Mouse (Mus musculus) right cerebral cortex, adult 2 months (tissue): ENCODE measurements at regions not wholly inside any gene's neighbourhood (a gene's known extent, or its start where the extent isn't known, plus 50 kb on each side); places are given as distances from the start of the nearest gene placed in this dataset.

ENCODE experiments used
- DNase-seq, 2 experiments: peaks; one replicate each; pipeline ENCODE4 v3.0.0; 2021 to 2022; ENCODE audit warnings: low spot score in 2 of 2

GRCm38 (mm10) chr1:193540486-193540885 is 170.4 kb upstream of the Camk1g start:
- DNase-seq, result no peak

- no peak for DNase-seq
Observed at GRCm38 (mm10) chr1:193539261-193539660, 169.2 kb upstream of the Camk1g start.

GRCm38 (mm10) chr1:193538425-193538824 is 168.3 kb upstream of the Camk1g start:
- DNase-seq, result no peak

- DNase-seq, result no peak
Observed at GRCm38 (mm10) chr1:193537616-193538015, 167.5 kb upstream of the Camk1g start.

GRCm38 (mm10) chr1:193536552-193536951 is 166.5 kb upstream of the Camk1g start:
- DNase-seq, result no peak

- no peak for DNase-seq
Observed at GRCm38 (mm10) chr1:193534449-193534848, 164.4 kb upstream of the Camk1g start.

GRCm38 (mm10) chr1:193526501-193526900 is 156.4 kb upstream of the Camk1g start:
- no peak for DNase-seq

- DNase-seq, result no peak
Observed at GRCm38 (mm10) chr1:193522007-193522406, 151.9 kb upstream of the Camk1g start.

GRCm38 (mm10) chr1:193518840-193519239 is 148.7 kb upstream of the Camk1g start:
- DNase-seq, result no peak

- no peak for DNase-seq
Observed at GRCm38 (mm10) chr1:193517968-193518367, 147.9 kb upstream of the Camk1g start.

GRCm38 (mm10) chr1:193517293-193517692 is 147.2 kb upstream of the Camk1g start:
- no peak for DNase-seq

GRCm38 (mm10) chr1:193516395-193516794 is 146.3 kb upstream of the Camk1g start:
- DNase-seq, result no peak

GRCm38 (mm10) chr1:193513929-193514710 is 144.0 kb upstream of the Camk1g start:
- DNase-seq, result no peak

- DNase-seq, result no peak
Observed at GRCm38 (mm10) chr1:193510066-193510793, 140.1 kb upstream of the Camk1g start.

- DNase-seq, result no peak
Observed at GRCm38 (mm10) chr1:193508271-193508670, 138.2 kb upstream of the Camk1g start.

- no peak for DNase-seq
Observed at GRCm38 (mm10) chr1:193506991-193507390, 136.9 kb upstream of the Camk1g start.

- DNase-seq, result peak in 1 of 2 experiments; percentile 24
Observed at GRCm38 (mm10) chr1:193505381-193505780, 135.3 kb upstream of the Camk1g start.

GRCm38 (mm10) chr1:193504611-193505010 is 134.5 kb upstream of the Camk1g start:
- no peak for DNase-seq

- peak; percentile 78 to 82 for DNase-seq
Observed at GRCm38 (mm10) chr1:193503624-193504325, 133.7 kb upstream of the Camk1g start.

GRCm38 (mm10) chr1:193496265-193497183 is 126.4 kb upstream of the Camk1g start:
- DNase-seq, result no peak

- no peak for DNase-seq
Observed at GRCm38 (mm10) chr1:193488039-193488438, 117.9 kb upstream of the Camk1g start.
